Mouse (Mus musculus): ENCODE results near the gene Ect2. TPM values are rescaled to one million over a fixed set of nuclear protein-coding genes. Genes with fewer than 3 reads are reported as not detected.

The Ect2 gene
- polyA plus RNA-seq, 2 experiments = 21.4 to 33.8 TPM

DNA sequence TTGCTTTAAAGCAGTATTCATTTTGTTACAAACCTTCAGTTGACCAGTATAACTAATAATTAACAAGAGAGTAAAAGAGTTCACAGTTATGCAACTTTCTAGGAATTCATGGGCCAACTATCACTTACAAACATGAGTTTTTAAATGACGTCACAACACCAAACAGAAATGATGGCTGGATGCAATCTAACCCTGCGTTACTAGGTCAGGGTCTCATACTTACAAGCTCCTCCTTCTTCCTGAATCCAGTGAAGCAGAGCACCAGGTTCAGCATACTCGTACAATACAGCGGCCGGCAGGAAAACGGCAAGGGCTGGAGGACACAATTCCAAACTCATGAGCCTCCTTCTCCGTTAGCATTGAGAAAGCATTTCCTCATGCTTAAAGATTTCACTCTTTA, 7.9 kb downstream of the Ect2 start:
- Histone ChIP-seq H3K4me3 (replicated peaks; ENCODE audit: low read length) (no peak overlapping the region), H3K4me1 (ENCODE audit: control insufficient read depth, insufficient read depth, low read length) (no peaks in the 10 kb centered on the region), H3K27ac (replicated peaks; ENCODE audit: low read depth, low read length) (no peak overlapping the region), H3K27me3 (ENCODE audit: control insufficient read depth, insufficient read depth, low read length) (no peaks in the 10 kb centered on the region), H3K4me2 (replicated peaks; ENCODE audit: low read depth, low read length, severe bottlenecking) (no peak overlapping the region), H3K9me3 (ENCODE audit: control insufficient read depth, low read length) (no peaks in the 10 kb centered on the region), H3K36me3 (ENCODE audit: control insufficient read depth, insufficient read depth, low read length) (peaks cover 51% of the 10 kb centered on the region), H3K9ac (ENCODE audit: low read depth, low read length, severe bottlenecking) (no peak overlapping the region)
- ATAC-seq (ENCODE audit: low FRiP score, low read depth) = no peak
- TF ChIP-seq POLR2A (IDR thresholded peaks at IDR 0.05; ENCODE audit: borderline replicate concordance, extremely low read depth, insufficient read depth, insufficient read length) = no peak
- DNase-seq (ENCODE audit: low spot score) = no peak
- WGBS = 92% methylated on average over 7 of the region's 7 CpGs

DNA sequence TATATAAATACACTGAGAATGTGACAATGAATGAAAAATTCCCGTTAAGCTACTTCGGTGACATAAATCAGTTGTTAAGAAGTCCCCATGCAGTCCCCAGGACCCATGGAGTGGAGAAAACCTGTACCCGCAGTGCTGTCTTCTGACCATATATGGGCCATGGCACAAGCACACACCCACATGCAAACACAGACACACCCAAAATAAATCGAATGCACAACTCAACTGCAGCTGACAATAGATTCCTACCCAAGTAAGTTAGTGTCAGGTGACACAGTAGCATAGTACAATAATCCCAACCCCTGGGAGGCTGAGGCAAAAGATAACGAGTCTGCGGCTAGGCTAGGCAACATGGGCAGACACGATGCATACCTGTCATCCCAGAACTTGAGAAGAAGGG, 10.1 kb downstream of the Ect2 start:
- Histone ChIP-seq H3K4me2 (replicated peaks; ENCODE audit: low read depth, low read length, severe bottlenecking) (no peak overlapping the region), H3K36me3 (ENCODE audit: control insufficient read depth, insufficient read depth, low read length) (peaks cover 61% of the 10 kb centered on the region), H3K4me3 (replicated peaks; ENCODE audit: low read length) (no peak overlapping the region), H3K4me1 (ENCODE audit: control insufficient read depth, insufficient read depth, low read length) (no peaks in the 10 kb centered on the region), H3K27me3 (ENCODE audit: control insufficient read depth, insufficient read depth, low read length) (no peaks in the 10 kb centered on the region), H3K27ac (replicated peaks; ENCODE audit: low read depth, low read length) (no peak overlapping the region), H3K9ac (ENCODE audit: low read depth, low read length, severe bottlenecking) (no peak overlapping the region), H3K9me3 (ENCODE audit: control insufficient read depth, low read length) (no peaks in the 10 kb centered on the region)
- DNase-seq (ENCODE audit: low spot score) (no peak), ATAC-seq (ENCODE audit: low FRiP score, low read depth) (no peak)
- 92% methylated on average over 7 of the region's 7 CpGs for WGBS
- TF ChIP-seq POLR2A (IDR thresholded peaks at IDR 0.05; ENCODE audit: borderline replicate concordance, extremely low read depth, insufficient read depth, insufficient read length) = no peak

GRCm38 (mm10) chr3:27140101-27140500, 13.6 kb downstream of the Ect2 start:
- no peaks in the 10 kb centered on the region for H3K4me1 ChIP-seq (ENCODE audit: control insufficient read depth, insufficient read depth, low read length)
- no peak overlapping the region for H3K4me3 ChIP-seq (replicated peaks; ENCODE audit: low read length)
- H3K27me3 ChIP-seq (ENCODE audit: control insufficient read depth, insufficient read depth, low read length) = no peaks in the 10 kb centered on the region
- peaks cover 71% of the 10 kb centered on the region for H3K36me3 ChIP-seq (ENCODE audit: control insufficient read depth, insufficient read depth, low read length)
- ATAC-seq (ENCODE audit: low FRiP score, low read depth) (no peak), DNase-seq (ENCODE audit: low spot score) (no peak)
- no peak overlapping the region for H3K4me2 ChIP-seq (replicated peaks; ENCODE audit: low read depth, low read length, severe bottlenecking)
- 90% methylated on average over 6 of the region's 8 CpGs for WGBS
- no peak overlapping the region for H3K27ac ChIP-seq (replicated peaks; ENCODE audit: low read depth, low read length)
- TF ChIP-seq POLR2A (IDR thresholded peaks at IDR 0.05; ENCODE audit: borderline replicate concordance, extremely low read depth, insufficient read depth, insufficient read length) = no peak
- H3K9me3 ChIP-seq (ENCODE audit: control insufficient read depth, low read length) = no peaks in the 10 kb centered on the region
- no peak overlapping the region for H3K9ac ChIP-seq (ENCODE audit: low read depth, low read length, severe bottlenecking)

DNA sequence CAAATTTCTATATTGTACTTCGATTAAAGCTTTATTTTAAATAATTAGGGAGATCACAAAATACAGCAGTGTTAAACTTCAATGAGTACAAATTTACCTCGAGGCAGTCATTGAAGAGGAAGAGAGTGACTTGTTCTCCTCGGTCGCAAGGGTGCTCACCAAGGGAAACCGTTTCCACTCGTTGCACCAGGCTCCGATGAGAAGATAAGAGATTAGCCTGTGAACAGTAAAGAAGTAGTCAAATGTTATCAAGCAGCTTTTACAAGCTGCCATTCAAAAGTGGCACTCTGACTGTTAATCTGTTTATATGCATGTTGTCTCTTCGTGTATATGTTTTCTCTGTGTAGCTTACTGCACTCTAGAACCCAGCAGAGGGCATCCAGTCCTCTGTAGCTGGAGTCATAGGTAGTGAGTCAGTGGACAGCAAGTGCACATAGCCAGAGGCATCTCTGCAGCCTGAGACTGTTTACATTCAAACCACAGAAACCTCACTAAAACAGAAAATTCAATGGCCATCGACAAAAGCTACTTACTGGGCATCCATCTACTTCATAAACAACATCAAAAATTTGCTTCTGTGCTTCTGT, 31.7 kb downstream of the Ect2 start:
- DNase-seq (ENCODE audit: low spot score) = no peak
- H3K27me3 ChIP-seq (ENCODE audit: control insufficient read depth, insufficient read depth, low read length) = no peaks in the 10 kb centered on the region
- no peak for TF ChIP-seq POLR2A (IDR thresholded peaks at IDR 0.05; ENCODE audit: borderline replicate concordance, extremely low read depth, insufficient read depth, insufficient read length)
- no peak overlapping the region for H3K9ac ChIP-seq (ENCODE audit: low read depth, low read length, severe bottlenecking)
- H3K4me1 ChIP-seq (ENCODE audit: control insufficient read depth, insufficient read depth, low read length) = no peaks in the 10 kb centered on the region
- no peaks in the 10 kb centered on the region for H3K9me3 ChIP-seq (ENCODE audit: control insufficient read depth, low read length)
- H3K4me2 ChIP-seq (replicated peaks; ENCODE audit: low read depth, low read length, severe bottlenecking) = no peak overlapping the region
- 87% methylated on average over 9 of the region's 9 CpGs for WGBS
- ATAC-seq (ENCODE audit: low FRiP score, low read depth) = no peak
- H3K36me3 ChIP-seq (ENCODE audit: control insufficient read depth, insufficient read depth, low read length) = peaks cover 61% of the 10 kb centered on the region
- H3K4me3 ChIP-seq (replicated peaks; ENCODE audit: low read length) = no peak overlapping the region
- H3K27ac ChIP-seq (replicated peaks; ENCODE audit: low read depth, low read length) = no peak overlapping the region

DNA sequence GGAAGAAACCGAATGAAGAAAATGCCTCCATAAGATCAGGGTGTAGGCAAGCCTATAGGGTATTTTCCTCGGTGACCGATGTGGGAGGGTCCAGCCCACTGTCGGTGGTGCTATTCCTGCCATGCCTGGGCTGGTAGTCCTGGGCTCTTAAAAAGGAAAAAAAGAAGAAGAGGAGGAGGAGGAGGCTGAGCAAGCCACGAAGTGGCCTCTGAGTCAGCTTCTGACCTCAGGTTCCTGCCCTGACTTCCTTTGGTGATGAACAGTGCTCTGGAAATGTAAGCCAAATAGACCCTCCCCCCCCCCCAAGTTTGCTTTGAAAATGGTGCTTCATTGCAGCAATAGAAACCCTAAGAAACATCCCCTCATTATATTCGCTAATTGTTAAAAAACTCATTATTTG, 32.7 kb downstream of the Ect2 start:
- Histone ChIP-seq H3K4me3 (replicated peaks; ENCODE audit: low read length) (no peak overlapping the region), H3K36me3 (ENCODE audit: control insufficient read depth, insufficient read depth, low read length) (peaks cover 61% of the 10 kb centered on the region), H3K9ac (ENCODE audit: low read depth, low read length, severe bottlenecking) (no peak overlapping the region), H3K4me2 (replicated peaks; ENCODE audit: low read depth, low read length, severe bottlenecking) (no peak overlapping the region), H3K4me1 (ENCODE audit: control insufficient read depth, insufficient read depth, low read length) (no peaks in the 10 kb centered on the region), H3K27ac (replicated peaks; ENCODE audit: low read depth, low read length) (no peak overlapping the region), H3K9me3 (ENCODE audit: control insufficient read depth, low read length) (no peaks in the 10 kb centered on the region), H3K27me3 (ENCODE audit: control insufficient read depth, insufficient read depth, low read length) (no peaks in the 10 kb centered on the region)
- TF ChIP-seq POLR2A (IDR thresholded peaks at IDR 0.05; ENCODE audit: borderline replicate concordance, extremely low read depth, insufficient read depth, insufficient read length) = no peak
- DNase-seq (ENCODE audit: low spot score) = no peak
- ATAC-seq (ENCODE audit: low FRiP score, low read depth) = no peak
- 89% methylated on average over 6 of the region's 6 CpGs for WGBS

DNA sequence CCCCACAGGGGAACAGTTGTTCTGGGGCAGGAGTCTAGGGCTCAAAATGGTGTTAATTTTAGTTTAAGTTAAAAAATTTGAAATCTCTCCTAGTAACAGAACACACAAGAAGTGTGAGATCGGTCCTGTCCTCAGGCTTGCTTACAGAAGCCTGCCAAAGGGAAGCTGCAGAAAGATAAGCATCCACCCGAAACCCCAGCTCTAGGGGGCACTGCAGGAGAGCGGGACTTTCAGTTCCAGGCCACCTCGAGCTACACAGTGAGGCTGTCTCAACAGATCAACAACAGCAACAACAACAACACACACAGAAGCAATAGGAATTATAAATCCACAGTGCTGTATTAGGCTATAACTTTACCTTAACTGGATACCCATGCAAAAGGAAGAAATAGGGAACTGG, 35.5 kb downstream of the Ect2 start:
- H3K36me3 ChIP-seq (ENCODE audit: control insufficient read depth, insufficient read depth, low read length) = peaks cover 69% of the 10 kb centered on the region
- H3K4me3 ChIP-seq (replicated peaks; ENCODE audit: low read length) = no peak overlapping the region
- H3K9me3 ChIP-seq (ENCODE audit: control insufficient read depth, low read length) = no peaks in the 10 kb centered on the region
- no peak for DNase-seq (ENCODE audit: low spot score)
- no peak overlapping the region for H3K9ac ChIP-seq (ENCODE audit: low read depth, low read length, severe bottlenecking)
- no peak for ATAC-seq (ENCODE audit: low FRiP score, low read depth)
- TF ChIP-seq POLR2A (IDR thresholded peaks at IDR 0.05; ENCODE audit: borderline replicate concordance, extremely low read depth, insufficient read depth, insufficient read length) = no peak
- H3K4me1 ChIP-seq (ENCODE audit: control insufficient read depth, insufficient read depth, low read length) = no peaks in the 10 kb centered on the region
- no peaks in the 10 kb centered on the region for H3K27me3 ChIP-seq (ENCODE audit: control insufficient read depth, insufficient read depth, low read length)
- 89% methylated on average over 4 of the region's 4 CpGs for WGBS
- no peak overlapping the region for H3K4me2 ChIP-seq (replicated peaks; ENCODE audit: low read depth, low read length, severe bottlenecking)
- H3K27ac ChIP-seq (replicated peaks; ENCODE audit: low read depth, low read length) = no peak overlapping the region

Measured in limb, embryonic 14.5 days (tissue).